Mouse (Mus musculus): ENCODE data around the gene Nr2f1. TPM values are rescaled to one million over a fixed set of nuclear protein-coding genes. Genes with fewer than 3 reads are reported as not detected.
A peak's percentile ranks its signal among the peaks of the same experiment; 100 is the strongest.
"Not testable (repeated sequence)": the region's sequence is repeated elsewhere in the genome, so short reads cannot be mapped to it uniquely, and the experiment has no call there.

Nr2f1 gene
- polyA plus RNA-seq (2015; fragmentation: Nextera tagmentation; extraction: Ambion mirVana) = 3.2 and 4.5 TPM in 2 replicates

GRCm38 (mm10) chr13:78199642-78200160 is at the start of gene Nr2f1:
TSS of gene Nr2f1 (minus strand) at chr13:78199757.
- peaks cover 30% of the 10 kb centered on the region for H3K4me1 ChIP-seq (replicated peaks)
- H3K4me3 ChIP-seq = peak within 1 kb of the TSS; percentile 85
- H3K4me2 ChIP-seq = peak within 1 kb of the TSS; percentile 94
- peak within 1 kb of the TSS; percentile 83 for H3K9ac ChIP-seq
- no peak for ATAC-seq (replicated peaks; ENCODE audit: insufficient number of reproducible peaks, insufficient read depth, low FRiP score, low read depth)
- H3K27me3 ChIP-seq = peaks cover 41% of the 10 kb centered on the region
- H3K9me3 ChIP-seq (replicated peaks) = no peaks in the 10 kb centered on the region
- under 1% methylated on average over 14 of the region's 14 CpGs for WGBS
- H3K27ac ChIP-seq = peak within 1 kb of the TSS; percentile 93
- H3K36me3 ChIP-seq = no peaks in the 10 kb centered on the region

- Histone ChIP-seq H3K27ac (no peak overlapping the region), H3K4me3 (no peak overlapping the region), H3K36me3 (no peaks in the 10 kb centered on the region), H3K27me3 (no peaks in the 10 kb centered on the region), H3K4me1 (replicated peaks) (no peaks in the 10 kb centered on the region), H3K9ac (no peak overlapping the region), H3K9me3 (replicated peaks) (no peaks in the 10 kb centered on the region), H3K4me2 (no peak overlapping the region)
- 77% methylated on average over 3 of the region's 3 CpGs for WGBS
- no peak for ATAC-seq (replicated peaks; ENCODE audit: insufficient number of reproducible peaks, insufficient read depth, low FRiP score, low read depth)
Measured at GRCm38 (mm10) chr13:78221680-78222079, 22.1 kb upstream of the Nr2f1 start.

GRCm38 (mm10) chr13:78220238-78220637 is 20.7 kb upstream of the Nr2f1 start:
- H3K36me3 ChIP-seq; H3K27ac ChIP-seq; ATAC-seq (replicated peaks; ENCODE audit: insufficient number of reproducible peaks, insufficient read depth, low FRiP score, low read depth); H3K4me1 ChIP-seq (replicated peaks); H3K4me2 ChIP-seq; H3K9ac ChIP-seq; H3K9me3 ChIP-seq (replicated peaks); H3K4me3 ChIP-seq; H3K27me3 ChIP-seq: not testable (repeated sequence)
- 71% methylated on average over 6 of the region's 6 CpGs for WGBS

GRCm38 (mm10) chr13:78215223-78215622 is 15.7 kb upstream of the Nr2f1 start:
- 58% methylated on average over 2 of the region's 2 CpGs for WGBS
- Histone ChIP-seq H3K27me3 (peaks cover 33% of the 10 kb centered on the region), H3K4me3 (no peak overlapping the region), H3K36me3 (no peaks in the 10 kb centered on the region), H3K9me3 (replicated peaks) (no peaks in the 10 kb centered on the region), H3K9ac (no peak overlapping the region), H3K4me2 (no peak overlapping the region), H3K4me1 (replicated peaks) (peaks cover 6% of the 10 kb centered on the region), H3K27ac (no peak overlapping the region)
- no peak for ATAC-seq (replicated peaks; ENCODE audit: insufficient number of reproducible peaks, insufficient read depth, low FRiP score, low read depth)

GRCm38 (mm10) chr13:78213155-78213554 is 13.6 kb upstream of the Nr2f1 start:
- 64% methylated on average over 2 of the region's 2 CpGs for WGBS
- no peak for ATAC-seq (replicated peaks; ENCODE audit: insufficient number of reproducible peaks, insufficient read depth, low FRiP score, low read depth)
- Histone ChIP-seq H3K4me2 (no peak overlapping the region), H3K9ac (no peak overlapping the region), H3K9me3 (replicated peaks) (no peaks in the 10 kb centered on the region), H3K27me3 (peaks cover 44% of the 10 kb centered on the region), H3K4me3 (no peak overlapping the region), H3K36me3 (no peaks in the 10 kb centered on the region), H3K27ac (no peak overlapping the region), H3K4me1 (replicated peaks) (peaks cover 13% of the 10 kb centered on the region)

GRCm38 (mm10) chr13:78212111-78212510 is 12.6 kb upstream of the Nr2f1 start:
- Histone ChIP-seq H3K36me3 (no peaks in the 10 kb centered on the region), H3K27ac (no peak overlapping the region), H3K27me3 (peaks cover 53% of the 10 kb centered on the region), H3K4me2 (no peak overlapping the region), H3K9ac (no peak overlapping the region), H3K9me3 (replicated peaks) (no peaks in the 10 kb centered on the region), H3K4me1 (replicated peaks) (peaks cover 13% of the 10 kb centered on the region), H3K4me3 (no peak overlapping the region)
- no peak for ATAC-seq (replicated peaks; ENCODE audit: insufficient number of reproducible peaks, insufficient read depth, low FRiP score, low read depth)
- WGBS = 39% methylated on average over 15 of the region's 15 CpGs

GRCm38 (mm10) chr13:78211231-78212010 is 11.9 kb upstream of the Nr2f1 start:
- Histone ChIP-seq H3K36me3 (no peaks in the 10 kb centered on the region), H3K9me3 (replicated peaks) (no peaks in the 10 kb centered on the region), H3K4me2 (peak overlapping the region; percentile 73; the same call in 1 of the 2 replicates), H3K4me3 (no peak overlapping the region), H3K27ac (no peak overlapping the region), H3K4me1 (replicated peaks) (peaks cover 13% of the 10 kb centered on the region), H3K27me3 (peaks cover 57% of the 10 kb centered on the region), H3K9ac (no peak overlapping the region)
- WGBS = 34% methylated on average over 14 of the region's 14 CpGs
- no peak for ATAC-seq (replicated peaks; ENCODE audit: insufficient number of reproducible peaks, insufficient read depth, low FRiP score, low read depth)

- Histone ChIP-seq H3K4me1 (replicated peaks) (peaks cover 13% of the 10 kb centered on the region), H3K27me3 (peaks cover 57% of the 10 kb centered on the region), H3K27ac (no peak overlapping the region), H3K36me3 (no peaks in the 10 kb centered on the region), H3K9ac (0 out of 2 replicates have a peak overlapping the region, but pooled peaks have one; percentile 11), H3K4me2 (peak overlapping the region; percentile 73), H3K9me3 (replicated peaks) (no peaks in the 10 kb centered on the region), H3K4me3 (peak overlapping the region; percentile 39)
- 9% methylated on average over 13 of the region's 13 CpGs for WGBS
- no peak for ATAC-seq (replicated peaks; ENCODE audit: insufficient number of reproducible peaks, insufficient read depth, low FRiP score, low read depth)
Measured at GRCm38 (mm10) chr13:78210748-78211089, 11.2 kb upstream of the Nr2f1 start.

- no peak overlapping the region for H3K27ac ChIP-seq
- H3K9ac ChIP-seq = 0 out of 2 replicates have a peak overlapping the region, but pooled peaks have one; percentile 11
- ATAC-seq (replicated peaks; ENCODE audit: insufficient number of reproducible peaks, insufficient read depth, low FRiP score, low read depth) = peak; percentile 50; the same call in 1 of the 2 replicates
- WGBS = 2% methylated on average over 38 of the region's 38 CpGs
- peak overlapping the region; percentile 39 for H3K4me3 ChIP-seq
- H3K27me3 ChIP-seq = peaks cover 59% of the 10 kb centered on the region
- H3K9me3 ChIP-seq (replicated peaks) = no peaks in the 10 kb centered on the region
- no peaks in the 10 kb centered on the region for H3K36me3 ChIP-seq
- peak overlapping the region; percentile 73 for H3K4me2 ChIP-seq
- H3K4me1 ChIP-seq (replicated peaks) = peaks cover 13% of the 10 kb centered on the region
Measured at GRCm38 (mm10) chr13:78210029-78210747, 10.6 kb upstream of the Nr2f1 start.

GRCm38 (mm10) chr13:78209611-78210028 is 10.1 kb upstream of the Nr2f1 start:
- Histone ChIP-seq H3K9ac (no peak overlapping the region), H3K4me2 (peak overlapping the region; percentile 73), H3K9me3 (replicated peaks) (no peaks in the 10 kb centered on the region), H3K4me3 (peak overlapping the region; percentile 39), H3K36me3 (no peaks in the 10 kb centered on the region), H3K27me3 (peaks cover 61% of the 10 kb centered on the region), H3K27ac (no peak overlapping the region), H3K4me1 (replicated peaks) (peaks cover 13% of the 10 kb centered on the region)
- WGBS = 8% methylated on average over 12 of the region's 12 CpGs
- ATAC-seq (replicated peaks; ENCODE audit: insufficient number of reproducible peaks, insufficient read depth, low FRiP score, low read depth) = no peak

GRCm38 (mm10) chr13:78208689-78209410 is 9.3 kb upstream of the Nr2f1 start:
- Histone ChIP-seq H3K4me2 (no peak overlapping the region), H3K9me3 (replicated peaks) (no peaks in the 10 kb centered on the region), H3K27me3 (peaks cover 63% of the 10 kb centered on the region), H3K4me1 (replicated peaks) (peaks cover 13% of the 10 kb centered on the region), H3K27ac (no peak overlapping the region), H3K4me3 (no peak overlapping the region), H3K9ac (no peak overlapping the region), H3K36me3 (no peaks in the 10 kb centered on the region)
- 45% methylated on average over 14 of the region's 14 CpGs for WGBS
- ATAC-seq (replicated peaks; ENCODE audit: insufficient number of reproducible peaks, insufficient read depth, low FRiP score, low read depth) = no peak

All from heart, embryonic 15.5 days (tissue).